In the genomic region with DNA sequence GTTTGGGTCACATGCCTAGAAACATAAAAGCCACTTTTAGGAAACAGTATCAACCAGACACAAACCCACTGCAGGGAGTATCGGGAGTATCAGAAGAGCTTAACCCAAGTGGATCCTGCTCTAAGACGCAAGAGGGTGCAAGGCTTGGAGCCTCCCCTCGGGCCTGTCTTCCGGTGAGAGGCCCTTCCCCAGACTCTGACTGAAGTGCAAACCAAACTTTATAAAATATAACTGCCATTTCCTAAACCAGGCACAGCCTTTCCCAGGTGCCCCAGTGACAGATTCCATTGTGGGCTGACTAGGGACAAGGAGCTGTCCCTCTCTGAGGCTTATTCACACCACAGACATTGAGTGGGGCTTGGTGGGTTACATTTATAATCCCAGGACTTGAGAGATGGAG, we compare ENCODE assay signal across 10 mouse cellular contexts. TPM values are rescaled to one million over a fixed set of nuclear protein-coding genes. Genes with fewer than 3 reads are reported as not detected.
DNase-seq lines count a peak whose midpoint lies in the region; ATAC-seq and TF ChIP-seq lines count a peak whose summit lies in the region.
"Had no signal": no experiment of that assay in that cellular context is flagged by ENCODE, and none has a peak within 500 bp of the region (broad histone marks: within the 10 kb centered on the region; RNA-seq: fewer than 3 reads in every experiment).

No protein-coding gene starts in this region.

- no peaks in the 10 kb centered on the region for H3K9me3 ChIP-seq in heart, embryonic 16.5 days (replicated peaks; ENCODE audit: control insufficient read depth, low read length)
- H3K9me3 ChIP-seq in liver, embryonic 11.5 days (ENCODE audit: control insufficient read depth, low read length): no peaks in the 10 kb centered on the region

- TF ChIP-seq POLR2A in spleen, adult 2 months (IDR thresholded peaks at IDR 0.05; ENCODE audit: low read depth, low read length): no peak

- no peak for TF ChIP-seq CTCF in spleen, adult 2 months (IDR thresholded peaks at IDR 0.05; ENCODE audit: extremely low read depth, insufficient read depth, insufficient read length, insufficient replicate concordance)

- peaks cover 37% of the 10 kb centered on the region for H3K36me3 ChIP-seq in heart, embryonic 16.5 days (ENCODE audit: control insufficient read depth, insufficient read depth)
- peaks cover 5% of the 10 kb centered on the region; the same call in 1 of the 2 replicates for H3K36me3 ChIP-seq in spleen, adult 2 months (ENCODE audit: control insufficient read depth, insufficient read depth, low read length)
- peaks cover 6% of the 10 kb centered on the region; the same call in 1 of the 2 replicates for H3K36me3 ChIP-seq in liver, embryonic 11.5 days (ENCODE audit: control insufficient read depth, insufficient read depth, low read length)

- WGBS in heart, embryonic 16.5 days: 66% methylated on average over 4 of the region's 4 CpGs
- 8% methylated on average over 4 of the region's 4 CpGs for WGBS in spleen, adult 2 months
- 41% methylated on average over 4 of the region's 4 CpGs for WGBS in liver, embryonic 11.5 days

- H3K4me2 ChIP-seq in heart, embryonic 16.5 days (ENCODE audit: low read depth, low read length): peak overlapping the region; percentile 28
- H3K4me2 ChIP-seq in liver, embryonic 11.5 days: peak overlapping the region; percentile 47
- H3K4me2 ChIP-seq: midbrain, embryonic 11.5 days had no signal

- no peak for DNase-seq in heart, adult 18-20 months
- no peak for DNase-seq in spleen, adult 2 months (ENCODE audit: low read depth in 1 of 2, low spot score in 2 of 2)
- no peak for DNase-seq in spleen, postnatal 36 days (ENCODE audit: low spot score in 2 of 2)
- no peak for DNase-seq in liver, embryonic 11.5 days (ENCODE audit: low spot score)
- no peak for DNase-seq in natural killer cell, adult 2 months (ENCODE audit: low spot score in 2 of 2)
- DNase-seq in layer of hippocampus, adult 9-11 months: no peak
- no peak for DNase-seq in Muller cell, postnatal 12 days (ENCODE audit: inconsistent ontology term)
- DNase-seq: adrenal gland, postnatal 10 days had no signal

- ATAC-seq in heart, embryonic 16.5 days (replicated peaks; ENCODE audit: extremely low read depth, insufficient read depth, low FRiP score): 0 out of 2 replicates have a peak, but pooled peaks have one; percentile 14
- ATAC-seq in liver, embryonic 11.5 days (replicated peaks; ENCODE audit: low FRiP score): no peak

- peak overlapping the region; percentile 85 for H3K27ac ChIP-seq in heart, embryonic 16.5 days (ENCODE audit: low read length)
- H3K27ac ChIP-seq in spleen, adult 2 months (ENCODE audit: insufficient read depth, low read length): peak overlapping the region; percentile 92
- peak overlapping the region; percentile 64 for H3K27ac ChIP-seq in liver, embryonic 11.5 days (ENCODE audit: low read depth, low read length)

- no peaks in the 10 kb centered on the region for H3K27me3 ChIP-seq in heart, embryonic 16.5 days (ENCODE audit: control insufficient read depth, insufficient read depth, low read length)
- H3K27me3 ChIP-seq in spleen, adult 2 months (ENCODE audit: control insufficient read depth, insufficient read depth, low read length): no peaks in the 10 kb centered on the region
- no peaks in the 10 kb centered on the region for H3K27me3 ChIP-seq in liver, embryonic 11.5 days (replicated peaks; ENCODE audit: control insufficient read depth, insufficient read depth, low read length)

- no peak overlapping the region for H3K4me3 ChIP-seq in heart, embryonic 16.5 days (ENCODE audit: low read length)
- H3K4me3 ChIP-seq in spleen, adult 2 months (ENCODE audit: extremely low read depth, insufficient read depth, insufficient read length): no peak overlapping the region
- H3K4me3 ChIP-seq in liver, embryonic 11.5 days (ENCODE audit: low read depth, low read length): no peak overlapping the region

- H3K9ac ChIP-seq in heart, embryonic 16.5 days (ENCODE audit: low read length): peak overlapping the region; percentile 34; the same call in 1 of the 2 replicates
- H3K9ac ChIP-seq in liver, embryonic 11.5 days (ENCODE audit: low read depth, low read length): no peak overlapping the region

- 0 out of 2 replicates have a peak, but pooled peaks cover 3% of the 10 kb centered on the region for H3K4me1 ChIP-seq in heart, embryonic 16.5 days (ENCODE audit: control insufficient read depth, insufficient read depth, low read length)
- peaks cover 19% of the 10 kb centered on the region; the same call in 1 of the 2 replicates for H3K4me1 ChIP-seq in spleen, adult 2 months (ENCODE audit: control insufficient read depth, insufficient read depth, insufficient read length)
- H3K4me1 ChIP-seq in liver, embryonic 11.5 days (replicated peaks; ENCODE audit: control insufficient read depth, insufficient read depth, low read length): peaks cover 10% of the 10 kb centered on the region

RNA-seq across cellular contexts. Expression of a gene that starts 38.1 kb away (rescaled TPM):
- polyA plus RNA-seq in heart, embryonic 16.5 days (2015; fragmentation: Nextera tagmentation; extraction: Ambion mirVana): 72.7 and 105 TPM in 2 replicates
- total RNA-seq in heart, adult 18-20 months (2021): 10 to 100 TPM; 19.5 to 22.5 TPM
- 103 and 113 TPM in 2 replicates for polyA plus RNA-seq in spleen, adult 2 months (2012; rRNA removed)
- 44.1 and 47.1 TPM in 2 replicates for polyA plus RNA-seq in liver, embryonic 11.5 days (2014; fragmentation: Nextera tagmentation; extraction: Ambion mirVana)
